Mouse (Mus musculus): Measurements from ENCODE around the gene Pramef6. TPM values are rescaled to one million over a fixed set of nuclear protein-coding genes. Genes with fewer than 3 reads are reported as not detected.

Pramef6 gene
- not detected for polyA plus RNA-seq (2017; shearing (Covaris generic))

DNA sequence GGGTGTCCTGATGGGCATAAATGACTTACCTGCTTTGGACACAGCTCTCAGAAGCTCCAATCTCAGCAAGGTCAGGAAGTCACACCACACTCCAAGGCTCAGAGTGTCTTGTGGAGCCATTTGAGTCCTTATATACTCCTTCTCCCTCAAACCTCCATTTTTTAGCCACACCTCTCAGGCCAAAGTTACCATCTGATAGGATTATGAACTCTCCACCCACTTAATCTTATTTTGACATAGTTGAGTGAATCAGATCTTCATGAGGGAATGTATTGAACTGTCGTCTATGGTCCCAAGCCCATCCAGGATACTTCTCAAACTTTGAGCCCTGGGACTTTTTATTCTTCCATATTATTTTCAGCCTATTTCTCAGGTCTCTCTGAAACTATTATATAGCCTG lies at the start of gene Pramef6:
Gene Pramef6 (minus strand): TSS at position 101 of the 400 bp plus-strand sequence.

DNA sequence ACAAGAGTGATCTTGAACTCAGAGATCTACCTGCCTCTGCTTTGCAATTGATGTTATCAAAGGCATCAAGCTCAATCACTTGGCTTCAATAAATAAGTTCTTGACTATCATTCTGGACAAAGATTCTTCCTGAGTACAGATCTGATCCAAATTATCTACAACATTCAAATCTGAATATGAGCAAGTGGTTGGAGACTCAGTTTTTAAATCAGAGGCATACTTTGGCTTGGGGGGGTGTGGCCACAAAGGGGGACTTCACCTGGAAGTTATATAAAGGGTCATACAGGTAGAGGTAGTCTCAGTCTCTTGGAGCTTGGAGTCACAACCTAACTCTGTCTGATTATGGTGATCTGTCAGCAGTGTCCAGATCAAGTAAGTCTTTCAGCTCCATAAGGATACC lies 54.0 kb downstream of the Pramef6 start, which contains the start of gene Gm13103:
Gene Gm13103 (plus strand): TSS at position 301 of the 400 bp plus-strand sequence.

Other genes starting within 250 kb of the Pramef6 start
- gene Gm13088, start 243.1 kb downstream of the Pramef6 start, polyA plus RNA-seq (2017; shearing (Covaris generic)), result not detected
- not detected for gene Gm13089, start 197.7 kb downstream of the Pramef6 start, polyA plus RNA-seq (2017; shearing (Covaris generic))
- not detected for gene Gm13078, start 180.9 kb downstream of the Pramef6 start, polyA plus RNA-seq (2017; shearing (Covaris generic))
- not detected for gene Gm13023, start 111.0 kb downstream of the Pramef6 start, polyA plus RNA-seq (2017; shearing (Covaris generic))
- gene Gm13084, start 84.3 kb downstream of the Pramef6 start, polyA plus RNA-seq (2017; shearing (Covaris generic)), result not detected
- gene Gm13103, start 53.9 kb downstream of the Pramef6 start, polyA plus RNA-seq (2017; shearing (Covaris generic)), result not detected
- gene Pramef25, start 50.6 kb upstream of the Pramef6 start, polyA plus RNA-seq (2017; shearing (Covaris generic)), result not detected
- not detected for gene Gm13101, start 66.6 kb upstream of the Pramef6 start, polyA plus RNA-seq (2017; shearing (Covaris generic))
- gene Pramef17, start 94.0 kb upstream of the Pramef6 start, polyA plus RNA-seq (2017; shearing (Covaris generic)), result 0.30 TPM
- 0.16 TPM for gene Pramel4, start 158.7 kb upstream of the Pramef6 start, polyA plus RNA-seq (2017; shearing (Covaris generic))
- not detected for gene Gm13102, start 206.1 kb upstream of the Pramef6 start, polyA plus RNA-seq (2017; shearing (Covaris generic))

All from effector memory CD4-positive, alpha-beta T cell, adult 5 months (primary cell).